Mouse (Mus musculus) spleen, adult 18-20 months (tissue): Measurements from ENCODE around the gene Mvb12b.

Experiments used
- DNase-seq, 2 experiments: peaks; one replicate each; pipeline ENCODE4 v3.0.0; 2022; ENCODE audit warnings: mixed read lengths in 2 of 2

The Mvb12b gene

DNA sequence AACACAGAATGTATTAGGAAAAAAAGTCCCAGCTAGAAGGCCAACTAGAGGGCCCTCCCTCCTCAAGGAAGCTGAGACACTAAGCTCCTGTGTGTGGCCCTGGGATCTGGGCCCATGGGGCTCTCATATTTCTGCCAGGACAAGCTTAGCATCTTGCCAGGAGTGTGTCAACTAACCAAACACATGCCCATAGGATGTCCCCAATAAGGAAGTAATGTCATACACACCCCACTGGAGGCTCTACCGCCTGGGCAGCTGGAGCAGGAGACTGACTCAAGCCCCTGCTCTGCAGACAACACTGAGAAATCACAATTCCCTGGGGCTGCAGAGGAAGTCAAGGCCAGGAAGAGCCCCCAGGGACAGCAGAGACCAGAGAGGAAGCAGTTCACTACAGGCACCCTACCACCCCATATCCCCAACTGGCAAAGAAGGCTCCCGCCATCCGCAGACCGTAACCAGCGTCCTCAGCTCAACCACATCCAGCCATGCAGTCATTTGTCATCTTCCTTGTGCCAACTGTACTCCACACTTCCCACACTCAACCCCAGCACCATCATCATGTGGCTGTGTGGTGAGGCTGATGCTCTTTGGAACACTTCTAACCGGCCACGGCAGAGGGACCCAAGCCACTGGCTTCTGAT, 3.0 kb downstream of the Mvb12b start:
- no peak for DNase-seq

DNA sequence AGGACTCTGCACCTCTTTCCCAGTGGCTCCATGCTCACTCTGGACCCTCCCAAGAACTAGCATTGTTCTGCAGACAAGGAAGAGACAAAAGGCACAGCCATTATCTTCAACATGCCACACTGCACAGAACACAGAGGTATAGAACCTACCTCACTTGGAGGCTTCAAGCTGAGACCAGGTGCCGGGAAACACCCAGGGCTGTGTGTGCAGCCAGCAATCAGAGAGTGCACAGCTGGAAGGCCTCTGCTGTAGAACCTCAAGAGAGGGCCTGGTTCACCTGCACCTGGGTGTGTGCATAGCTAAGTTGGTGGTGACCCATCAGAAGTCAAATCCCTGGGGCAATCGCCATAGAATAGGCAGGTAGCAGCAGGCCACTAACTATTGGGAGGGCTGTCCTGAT, 8.5 kb downstream of the Mvb12b start:
- no peak for DNase-seq

DNA sequence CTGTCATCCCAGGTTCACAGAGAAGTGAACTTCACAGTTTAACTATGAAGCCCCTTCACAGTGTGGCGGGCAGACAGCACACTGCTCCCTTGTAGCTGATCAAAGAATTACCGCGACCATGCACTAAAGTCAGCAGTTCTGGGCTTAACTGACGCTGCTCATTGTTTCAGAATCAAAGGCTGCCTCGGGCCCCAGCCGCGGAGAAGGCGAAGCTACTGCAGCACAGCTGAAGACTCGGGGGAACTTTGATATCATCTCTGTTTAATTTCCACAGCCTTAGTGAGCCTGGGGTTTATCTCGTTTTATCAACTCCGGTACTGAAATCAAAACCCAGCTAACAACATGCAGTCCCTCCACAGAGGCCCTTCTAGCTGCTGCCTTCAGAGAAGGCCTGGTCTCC, 9.3 kb downstream of the Mvb12b start:
- no peak for DNase-seq

DNA sequence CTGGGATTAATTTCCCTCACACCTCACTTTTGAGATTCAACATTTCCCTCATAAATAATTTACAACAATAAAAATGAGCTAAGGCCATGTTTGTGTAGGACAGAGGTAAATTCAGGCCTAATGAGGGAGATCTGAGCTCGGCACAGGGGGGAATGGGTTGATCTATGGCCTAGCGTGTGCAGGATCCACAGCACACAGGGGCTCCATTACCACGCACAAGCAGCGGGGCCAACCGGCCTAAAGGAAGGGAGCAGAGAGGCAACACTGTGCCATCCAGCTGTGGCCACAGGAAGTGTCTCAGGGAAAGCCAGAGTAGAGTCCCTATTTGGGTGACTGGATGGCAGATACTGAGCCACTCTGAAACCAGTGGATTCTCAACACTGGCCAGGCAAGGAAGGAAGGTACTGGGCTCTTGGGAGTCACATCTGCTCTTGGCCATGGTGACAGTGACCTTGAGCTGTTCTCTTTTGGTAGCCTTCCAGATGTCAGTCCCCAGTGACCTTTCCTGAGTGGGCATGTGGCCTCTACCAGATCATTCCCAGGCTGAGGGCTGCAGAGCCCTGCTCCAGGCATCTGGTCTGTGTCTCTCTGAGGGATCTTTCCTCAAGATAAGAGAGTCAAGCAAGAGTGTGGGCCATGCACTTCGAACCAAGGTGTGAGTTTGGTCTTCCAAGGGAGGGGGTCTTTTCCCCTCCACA, 9.9 kb downstream of the Mvb12b start:
- no peak for DNase-seq

DNA sequence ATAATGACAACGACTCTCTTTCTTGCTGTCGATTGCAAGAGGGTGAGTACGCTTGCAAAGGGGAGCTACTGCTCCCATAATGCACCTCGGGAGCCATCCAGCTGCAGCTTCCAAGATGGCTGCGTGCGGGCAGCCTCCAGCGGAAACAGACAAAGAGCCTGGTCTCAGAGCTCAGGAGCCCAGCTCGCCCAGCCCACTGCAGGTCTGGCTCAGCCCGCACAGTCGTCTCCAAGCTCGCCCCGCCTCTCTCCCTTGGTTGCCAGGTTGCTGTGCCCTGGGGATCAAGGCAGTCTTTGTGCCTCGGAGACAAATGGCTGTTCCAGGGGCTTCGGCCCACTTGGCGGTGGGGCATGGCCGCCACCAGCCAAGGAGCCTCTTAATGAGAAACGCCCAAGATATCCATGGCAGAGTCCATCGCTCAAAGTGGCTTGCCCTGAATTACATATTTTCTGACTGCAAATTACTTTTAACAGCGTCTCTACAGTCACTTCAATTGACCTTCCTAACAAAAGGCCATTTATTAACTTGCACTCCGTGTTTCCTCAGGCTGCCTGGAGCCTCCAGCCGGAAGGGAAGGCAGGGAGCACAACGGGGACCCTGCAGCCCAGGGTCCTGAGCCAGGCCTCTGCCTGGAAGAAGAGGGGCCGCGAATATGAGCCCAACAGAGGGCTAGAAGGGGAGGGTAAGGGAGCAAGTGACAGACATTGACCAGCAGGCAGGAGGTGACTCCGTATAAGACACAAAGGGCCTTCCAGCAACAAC, 11.0 kb downstream of the Mvb12b start:
- DNase-seq: no peak

DNA sequence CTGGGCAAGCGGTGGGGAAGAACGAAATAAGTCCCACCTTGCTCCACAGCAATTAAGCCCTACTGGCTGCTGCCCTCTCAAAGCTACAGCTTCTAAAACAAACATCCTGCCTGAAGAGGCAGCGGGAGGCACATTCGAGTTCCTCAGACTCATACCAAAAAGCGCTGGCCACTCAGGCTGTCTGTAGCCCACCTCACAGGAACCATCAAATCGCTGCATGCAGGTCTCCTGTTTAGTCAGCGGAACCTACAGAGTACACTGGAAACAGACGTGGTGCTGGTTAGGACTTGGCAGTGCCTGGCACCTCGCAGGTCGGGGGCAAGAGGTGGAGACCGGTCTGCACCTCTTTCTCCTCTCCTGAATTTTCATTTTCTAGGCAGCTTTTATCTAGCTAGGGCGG, 12.2 kb downstream of the Mvb12b start:
- no peak for DNase-seq

DNA sequence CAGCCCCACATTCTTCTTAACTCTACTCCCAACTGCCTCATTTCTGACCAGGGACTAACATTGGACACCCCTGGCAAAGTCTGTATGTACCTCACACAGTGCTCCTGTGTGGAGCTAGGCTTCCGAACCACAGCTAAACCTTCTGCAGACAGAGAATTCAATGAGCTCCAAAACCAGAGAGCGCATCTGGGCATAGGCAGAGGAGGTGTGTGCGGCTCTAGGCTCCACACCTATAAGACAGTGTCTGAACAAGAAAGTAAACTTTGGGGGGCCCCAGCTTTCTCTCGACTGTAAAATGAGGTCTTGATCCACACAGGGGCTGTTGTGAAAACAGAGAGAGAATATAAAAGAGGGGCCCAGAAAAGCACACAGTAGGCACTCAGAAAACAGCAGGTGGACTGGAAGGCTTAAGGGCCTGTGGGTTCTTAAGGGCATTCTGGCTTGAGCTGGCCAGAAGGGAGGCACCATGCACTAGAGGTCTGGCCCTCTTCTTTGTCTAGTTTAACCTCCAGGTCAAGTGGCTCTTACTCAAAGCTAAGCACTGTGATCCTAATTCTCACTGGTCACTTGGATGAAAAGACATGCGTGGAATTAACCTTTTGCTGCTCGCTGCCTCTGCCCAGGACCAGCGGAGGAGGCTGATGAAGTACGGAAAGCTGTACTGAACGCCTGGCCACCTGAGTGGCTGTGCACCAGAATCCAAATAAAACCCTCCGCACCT, 12.7 kb downstream of the Mvb12b start:
- DNase-seq: no peak

DNA sequence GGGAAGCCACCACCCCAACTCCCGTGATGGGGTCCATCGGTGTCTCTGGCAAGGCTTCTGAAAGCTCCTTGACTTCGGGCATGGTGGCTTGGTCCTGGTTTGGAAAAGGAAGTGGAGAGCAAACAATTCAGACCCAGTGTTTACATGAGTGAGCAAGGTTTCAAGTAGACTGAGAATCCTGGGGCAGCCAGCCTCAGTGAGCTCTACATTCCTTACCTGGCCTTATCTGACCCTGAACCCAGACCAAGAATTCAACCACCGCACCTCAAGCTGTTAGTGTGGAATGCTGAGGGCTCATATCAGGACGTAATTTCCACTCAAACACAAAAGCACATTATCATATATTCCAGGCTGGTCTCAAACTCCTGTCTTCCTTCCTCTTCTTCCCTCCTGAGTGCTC, 13.4 kb downstream of the Mvb12b start:
- DNase-seq: no peak

DNA sequence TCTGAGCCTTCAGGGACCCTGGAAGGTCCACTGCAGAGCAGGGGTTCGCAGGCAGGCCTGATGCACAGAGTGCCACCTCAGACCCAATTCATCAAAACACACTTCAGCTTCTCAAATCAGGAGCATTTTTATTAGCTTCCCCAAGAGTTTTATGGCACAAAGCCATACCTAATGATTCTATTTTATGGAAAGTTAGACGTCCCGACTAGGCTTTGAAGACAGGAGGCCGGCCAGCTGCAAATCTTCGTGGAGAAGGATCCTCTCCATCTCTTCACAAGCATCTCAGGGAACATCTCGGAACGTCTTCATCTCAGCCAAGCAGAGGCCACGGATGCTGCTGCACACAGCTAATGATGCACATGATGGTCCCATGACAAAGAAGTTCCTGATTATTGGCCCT, 14.2 kb downstream of the Mvb12b start:
- DNase-seq: no peak

DNA sequence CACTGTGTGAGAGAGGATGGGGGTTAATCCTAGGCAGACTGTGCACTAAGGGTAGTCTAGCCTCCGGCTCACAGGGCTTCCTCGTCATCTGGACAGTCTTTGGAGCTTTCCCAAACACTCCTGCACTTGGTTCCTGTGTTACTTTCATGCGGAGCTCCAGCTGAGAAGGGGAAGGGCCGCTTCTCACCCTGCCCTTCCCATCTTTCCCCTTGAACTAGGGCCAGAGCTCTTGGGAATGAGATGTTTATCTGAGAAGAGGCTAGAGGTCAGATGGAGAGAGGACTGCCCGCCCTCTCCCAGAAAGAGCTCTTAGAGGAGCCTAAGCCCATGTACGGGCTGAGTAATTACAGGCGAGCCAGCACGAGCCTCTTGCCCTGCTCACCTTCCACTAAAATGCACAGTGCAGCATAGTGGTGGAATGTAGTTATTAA, 14.9 kb downstream of the Mvb12b start:
- DNase-seq: no peak

DNA sequence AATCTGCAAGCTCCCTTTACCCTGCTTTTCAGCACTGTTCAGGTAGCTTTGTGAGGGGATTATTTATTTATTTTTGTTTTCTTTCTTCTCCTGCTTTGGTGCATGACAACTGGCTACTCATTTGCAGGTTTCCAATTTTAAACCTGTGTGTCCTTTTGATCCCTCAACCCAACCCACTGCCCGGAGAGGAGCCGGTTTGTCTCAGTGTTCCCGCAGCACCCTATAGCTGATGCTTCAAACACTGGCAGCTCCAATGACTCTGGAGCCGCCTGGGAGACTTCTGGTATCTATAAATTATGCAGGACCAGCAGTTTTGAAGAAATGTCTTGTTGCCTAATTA, 16.6 kb downstream of the Mvb12b start:
- no peak for DNase-seq

DNA sequence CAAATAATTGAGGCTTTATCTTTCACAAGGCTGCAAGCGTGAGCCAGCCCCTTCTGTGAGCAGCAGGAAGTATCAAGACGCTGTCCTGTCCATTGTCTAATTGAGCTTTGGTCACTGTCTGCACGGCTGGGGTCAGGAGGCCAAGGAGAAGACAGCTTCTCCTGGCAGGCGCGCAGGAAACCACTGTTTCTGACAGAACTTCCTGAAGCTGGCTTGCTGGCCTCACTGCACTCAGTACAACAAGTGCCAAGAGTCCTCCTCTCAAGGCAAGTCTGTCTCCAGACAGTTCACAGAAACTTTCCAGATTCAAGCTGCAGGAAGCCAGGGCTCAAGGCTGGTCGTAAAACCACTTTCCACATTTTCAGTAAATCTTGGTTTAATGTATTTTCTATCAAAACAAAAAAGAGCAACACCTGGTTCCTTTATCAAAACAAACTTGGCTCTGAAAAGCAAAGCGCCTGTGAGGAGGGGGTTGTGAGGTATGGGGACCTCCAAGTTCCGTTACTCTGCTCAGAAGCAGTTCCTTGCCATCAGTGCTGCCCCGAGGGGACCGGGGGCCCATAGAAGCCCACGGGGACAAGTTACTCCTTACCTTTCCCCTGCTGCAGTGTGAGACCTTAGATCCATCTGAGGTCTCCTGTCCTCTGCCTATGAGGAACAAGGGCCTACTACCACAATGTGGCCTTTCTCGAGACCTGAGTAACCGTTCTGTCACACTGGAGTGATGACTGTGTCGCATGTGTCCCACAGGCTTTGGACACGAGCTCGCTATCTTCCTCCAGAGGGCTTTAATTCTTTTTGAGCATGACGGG, 17.2 kb downstream of the Mvb12b start:
- DNase-seq: no peak

DNA sequence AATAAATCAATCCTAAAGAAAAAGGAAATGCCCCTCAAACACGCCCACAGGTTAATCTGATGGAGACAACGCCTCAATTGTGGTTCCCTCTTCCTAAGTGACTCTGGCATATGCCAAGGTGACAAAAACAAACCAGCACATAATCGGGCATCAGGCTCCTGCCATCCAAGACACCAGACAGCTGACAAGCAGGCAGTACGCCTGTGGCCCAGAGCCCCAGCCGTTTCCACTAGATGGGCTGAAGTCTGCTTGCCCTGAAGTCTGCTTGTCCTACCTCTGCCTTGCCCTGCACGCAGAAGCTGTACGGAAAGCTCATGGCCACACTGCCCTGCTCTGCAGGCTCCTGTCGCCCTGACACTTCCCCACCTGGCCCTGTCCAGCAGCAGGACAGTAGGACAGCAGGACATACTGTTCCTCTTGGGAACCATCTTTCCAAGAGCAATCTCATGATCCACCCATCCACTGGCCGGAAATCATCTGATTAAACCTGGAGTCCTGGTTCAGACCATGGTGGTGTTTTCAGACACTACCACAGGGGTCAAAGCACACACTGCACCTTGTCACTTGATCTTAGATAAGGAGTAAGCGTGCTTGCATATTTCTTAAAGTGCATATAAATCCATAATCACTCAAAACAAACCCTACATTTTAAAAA, 17.9 kb downstream of the Mvb12b start:
- DNase-seq: no peak

DNA sequence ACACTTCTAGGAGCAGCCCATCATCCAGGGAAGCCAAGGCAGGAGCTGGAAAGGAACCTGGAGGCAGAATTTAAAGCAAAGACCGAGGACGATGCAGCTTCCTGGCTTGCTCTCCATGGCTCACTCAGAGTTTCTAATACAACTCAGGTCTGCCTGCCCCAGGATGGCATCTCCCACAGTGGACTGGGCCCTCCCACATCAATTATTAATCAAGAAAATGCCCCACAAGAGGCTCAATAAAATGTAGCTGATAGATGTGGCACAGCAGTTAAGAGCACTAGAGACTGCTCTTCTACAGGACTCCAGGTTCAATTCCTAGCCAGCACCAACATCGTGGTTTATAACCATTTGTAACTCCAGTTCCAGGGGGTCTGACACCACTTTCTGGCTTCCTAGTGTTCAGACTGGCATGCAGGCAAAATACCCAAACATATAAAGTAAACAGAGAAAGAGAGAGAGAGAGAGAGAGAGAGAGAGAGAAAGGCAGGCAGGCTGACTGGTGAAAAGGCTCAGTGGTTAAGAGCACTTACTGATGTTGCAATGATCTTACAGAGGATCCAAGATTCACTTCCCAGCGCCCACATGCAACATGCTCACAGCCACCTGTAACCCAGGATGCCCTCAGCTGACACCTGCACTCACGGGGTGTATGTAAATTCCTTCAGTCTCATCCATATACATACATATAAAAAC, 18.6 kb downstream of the Mvb12b start:
- no peak for DNase-seq

DNA sequence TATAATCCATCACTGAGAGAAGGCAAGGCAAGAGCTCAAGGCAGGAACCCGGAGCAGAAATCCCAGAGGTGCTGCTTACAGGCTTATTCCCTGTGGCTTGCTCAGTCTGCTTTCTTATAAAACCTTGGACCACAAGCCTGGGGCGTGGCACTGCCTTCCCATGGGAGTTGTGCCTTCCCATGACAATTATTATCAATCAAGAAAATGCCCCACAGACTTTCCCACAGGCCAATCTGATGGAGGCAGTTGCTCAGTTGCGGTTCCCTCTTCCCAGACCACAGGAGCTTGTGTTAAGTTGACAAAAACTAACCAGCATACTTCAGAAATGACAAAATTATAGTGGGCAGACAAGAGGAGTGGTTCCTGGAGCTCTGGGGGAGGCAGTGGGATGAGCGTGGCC, 19.4 kb downstream of the Mvb12b start:
- no peak for DNase-seq

DNA sequence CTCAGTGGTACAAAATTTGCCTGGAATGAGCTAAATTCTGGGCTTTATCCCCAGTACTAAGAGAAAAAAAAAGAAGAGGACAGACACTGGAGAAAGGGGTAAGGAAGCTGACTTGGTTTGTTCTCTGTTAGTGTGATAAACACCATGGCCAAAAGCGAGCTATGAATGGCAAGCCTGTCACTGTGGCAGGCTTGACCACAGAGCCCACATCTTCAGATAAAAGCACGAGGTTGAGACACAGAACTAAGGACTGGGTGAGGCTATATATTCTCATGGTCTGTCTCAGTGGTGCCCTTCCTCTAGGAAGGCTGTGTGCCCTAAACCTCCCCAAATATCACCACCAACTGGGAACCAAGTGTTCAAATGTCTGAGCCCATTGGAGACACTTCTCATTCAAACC, 31.0 kb downstream of the Mvb12b start:
- no peak for DNase-seq

DNA sequence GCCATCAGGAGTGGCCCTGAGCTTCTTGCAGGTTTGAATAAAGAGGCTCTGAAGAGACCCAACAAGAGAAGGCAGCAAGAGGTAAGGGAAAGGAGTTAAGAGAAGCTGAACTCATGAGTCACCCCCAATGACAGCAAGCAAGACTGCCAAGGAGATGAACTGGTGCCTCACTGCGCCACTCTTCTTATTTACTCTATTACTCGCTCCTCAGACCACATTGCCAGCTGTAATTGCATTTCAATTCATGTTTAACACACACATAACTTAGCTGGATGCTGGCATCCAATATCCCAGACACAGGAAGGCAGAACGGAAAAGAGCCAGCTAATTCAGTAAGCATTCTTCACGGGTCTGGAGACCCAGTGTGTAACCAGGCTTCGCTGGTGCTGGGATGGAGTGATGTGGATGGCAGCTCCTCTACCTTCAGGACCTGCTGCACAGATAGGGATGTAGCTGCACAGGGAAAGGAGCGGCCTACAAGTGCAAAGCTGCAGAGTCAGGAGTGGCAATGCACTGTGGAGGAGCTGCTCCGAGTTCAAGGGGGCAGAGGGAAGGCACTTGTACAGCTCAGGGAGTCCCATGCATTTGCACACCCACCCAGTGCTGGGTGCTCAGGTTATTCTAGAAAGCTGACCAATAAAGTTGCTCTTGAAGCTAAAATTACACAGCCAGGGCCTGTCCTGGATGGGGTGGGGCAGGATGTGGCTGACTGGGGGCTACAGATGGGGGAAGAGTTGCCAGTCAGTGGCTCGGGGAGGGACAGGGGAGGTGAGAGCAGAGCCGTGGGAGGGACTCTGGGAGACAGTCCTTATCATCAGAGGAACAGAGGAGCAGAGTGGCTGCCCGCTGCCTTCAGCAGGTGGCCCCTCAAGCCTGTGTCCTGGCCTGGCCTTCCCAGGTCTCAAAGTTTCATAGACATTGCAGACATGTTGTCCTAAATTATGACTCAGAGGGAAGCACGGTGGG, 34.5 kb downstream of the Mvb12b start:
- no peak for DNase-seq

DNA sequence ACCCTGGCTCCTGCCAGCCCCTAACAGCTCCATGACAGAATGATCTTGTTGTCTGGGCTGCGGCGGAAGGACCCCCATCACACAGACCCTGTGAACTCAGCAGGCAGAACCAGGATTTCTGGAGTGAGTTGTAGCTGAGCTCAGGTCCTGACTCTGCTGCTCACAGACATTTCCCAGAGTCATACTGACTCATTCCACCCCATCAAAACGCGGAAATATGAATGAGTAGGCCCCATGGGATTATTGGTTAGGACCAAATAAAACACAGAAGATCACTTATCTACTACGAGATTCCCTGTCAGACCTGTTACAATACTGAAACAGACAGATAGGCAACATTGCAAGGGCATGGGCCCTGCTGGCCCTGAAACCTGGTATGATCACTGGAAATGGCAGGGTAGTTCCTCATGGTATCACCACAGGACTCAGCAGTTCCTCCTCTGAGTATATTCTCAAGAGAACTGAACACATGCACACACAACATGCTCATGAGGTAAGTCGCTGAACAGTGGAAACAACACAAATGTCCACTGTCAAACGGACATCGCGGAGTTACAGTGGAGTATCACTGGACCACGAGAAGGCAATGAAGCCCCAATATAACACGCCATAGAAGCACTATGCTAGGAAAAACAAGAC, 40.4 kb downstream of the Mvb12b start:
- DNase-seq: no peak

DNA sequence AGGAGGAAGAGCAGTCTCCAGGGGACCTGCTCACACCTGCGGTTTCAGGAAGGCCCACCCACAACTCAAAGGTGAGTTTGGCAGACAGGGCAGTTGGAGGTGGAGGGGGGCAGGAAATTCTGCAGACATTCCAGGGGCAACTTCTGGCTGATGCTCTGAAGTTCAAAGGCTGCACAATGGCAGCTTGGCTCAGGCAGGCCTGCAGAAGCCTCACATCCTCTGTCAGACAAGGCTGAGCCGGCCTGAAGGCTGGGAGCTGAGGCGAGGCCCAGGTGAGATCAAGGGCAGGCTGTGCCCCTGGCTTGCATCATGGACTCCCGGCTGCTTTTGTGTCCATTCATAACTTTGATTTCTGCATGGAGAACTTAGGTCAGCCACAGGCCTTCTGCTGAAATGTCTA, 41.1 kb downstream of the Mvb12b start:
- DNase-seq: no peak

DNA sequence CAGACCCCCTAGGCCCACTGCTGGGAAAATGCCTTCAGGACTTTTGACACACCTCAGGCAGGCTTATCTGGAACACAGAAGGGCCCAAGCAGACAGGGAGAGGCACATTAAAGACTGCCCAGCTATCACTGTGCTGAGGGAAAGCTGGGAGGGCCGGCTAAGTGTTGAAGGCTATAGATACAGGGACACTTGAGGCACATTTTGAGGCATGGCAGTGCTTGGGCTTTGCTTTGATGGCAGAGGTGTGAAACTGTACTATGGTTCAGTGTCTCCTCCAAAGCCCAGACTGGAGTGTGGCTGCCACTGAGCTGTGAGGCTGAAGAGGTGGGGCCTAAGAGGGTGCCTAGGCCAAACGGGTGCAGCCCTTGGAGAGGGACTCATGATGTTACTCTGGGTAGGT, 44.1 kb downstream of the Mvb12b start:
- no peak for DNase-seq
